Mouse (Mus musculus) G1E-ER4 (cell line): ENCODE measurements around the gene Olfr56. TPM values are rescaled to one million over a fixed set of nuclear protein-coding genes. Genes with fewer than 3 reads are reported as not detected.

Experiments
- GATA1 ChIP-seq: IDR thresholded peaks from one replicate; pipeline ENCODE4 v1.8.0; 2012; ENCODE audit warnings: low read length, inconsistent platforms
- polyA plus RNA-seq: library from polyadenylated mRNA; stranded (reverse); fragments of >175 nt; gene quantifications from 2 replicates; pipeline ENCODE4 v1.2.3, GENCODE M21; 2012

The Olfr56 gene
- polyA plus RNA-seq, 1 experiment: 0.03 TPM

DNA sequence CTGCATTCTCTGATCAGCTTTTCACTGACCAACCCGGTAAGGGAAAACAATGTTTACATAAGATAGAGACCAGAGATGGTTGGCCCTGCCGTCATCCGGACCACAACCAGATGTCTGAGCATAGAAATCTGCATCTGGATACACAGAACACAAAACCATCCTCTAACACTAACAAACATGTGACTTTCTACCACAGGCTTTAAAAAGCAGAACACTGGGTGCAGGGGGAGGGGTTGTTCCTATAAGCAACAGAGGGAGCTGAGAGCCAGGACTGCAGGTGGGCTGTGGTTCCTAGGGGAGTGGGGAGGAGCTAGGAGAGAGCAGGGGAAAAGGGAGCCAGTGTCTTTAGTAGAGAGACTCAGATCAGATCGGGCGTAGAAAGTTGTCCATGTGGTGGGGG lies 122.8 kb downstream of the Olfr56 start:
- no peak for TF ChIP-seq GATA1

DNA sequence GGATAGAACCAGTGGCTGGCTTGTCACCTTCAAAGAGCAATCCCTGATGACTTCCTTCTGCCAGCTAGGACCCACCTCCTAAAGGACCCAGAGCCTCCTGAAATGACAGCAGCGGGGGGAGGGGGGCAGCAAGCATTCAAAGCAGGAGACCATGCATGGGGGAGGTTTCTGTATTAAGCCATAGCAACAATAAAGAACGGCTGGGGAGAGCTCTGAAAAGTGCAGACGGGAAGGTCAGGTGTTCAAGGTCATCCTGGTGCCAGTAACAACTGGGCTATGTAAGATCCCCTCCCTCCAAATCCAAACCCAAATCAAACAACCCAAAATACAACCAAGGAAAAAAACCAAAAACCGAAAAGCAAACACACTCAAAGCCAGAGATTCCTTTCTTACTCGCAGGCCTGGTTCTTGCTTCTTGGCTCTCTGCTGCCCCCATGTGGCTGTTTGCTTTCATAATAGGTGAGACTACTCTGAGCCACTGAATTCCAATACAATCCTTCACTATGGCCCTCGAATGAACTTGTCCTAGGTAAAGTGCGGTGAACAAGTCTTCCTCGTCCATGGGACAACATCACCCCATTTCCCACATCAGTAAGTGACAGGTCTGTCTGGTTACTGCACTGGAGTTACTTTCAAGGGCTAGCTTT lies 124.5 kb downstream of the Olfr56 start:
- TF ChIP-seq GATA1: no peak

DNA sequence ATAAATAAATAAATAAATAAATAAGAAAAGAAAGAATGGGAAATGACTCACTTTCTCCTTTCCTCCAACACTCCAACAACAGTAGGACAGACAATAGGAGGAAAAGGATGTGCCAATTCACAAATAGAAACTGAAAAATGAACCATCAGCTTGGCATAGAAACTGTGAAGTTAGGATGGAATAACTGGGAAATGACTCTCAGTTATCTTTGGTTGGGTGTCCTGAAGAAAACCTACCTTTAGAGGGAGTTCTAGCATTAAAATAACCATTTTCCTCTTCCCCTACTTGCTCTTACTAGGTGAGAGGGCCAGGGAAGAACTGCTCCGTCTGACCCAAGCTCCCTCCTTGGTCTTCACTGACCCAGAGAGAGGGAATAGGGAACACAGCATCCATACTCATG lies 127.1 kb downstream of the Olfr56 start:
- no peak for TF ChIP-seq GATA1

DNA sequence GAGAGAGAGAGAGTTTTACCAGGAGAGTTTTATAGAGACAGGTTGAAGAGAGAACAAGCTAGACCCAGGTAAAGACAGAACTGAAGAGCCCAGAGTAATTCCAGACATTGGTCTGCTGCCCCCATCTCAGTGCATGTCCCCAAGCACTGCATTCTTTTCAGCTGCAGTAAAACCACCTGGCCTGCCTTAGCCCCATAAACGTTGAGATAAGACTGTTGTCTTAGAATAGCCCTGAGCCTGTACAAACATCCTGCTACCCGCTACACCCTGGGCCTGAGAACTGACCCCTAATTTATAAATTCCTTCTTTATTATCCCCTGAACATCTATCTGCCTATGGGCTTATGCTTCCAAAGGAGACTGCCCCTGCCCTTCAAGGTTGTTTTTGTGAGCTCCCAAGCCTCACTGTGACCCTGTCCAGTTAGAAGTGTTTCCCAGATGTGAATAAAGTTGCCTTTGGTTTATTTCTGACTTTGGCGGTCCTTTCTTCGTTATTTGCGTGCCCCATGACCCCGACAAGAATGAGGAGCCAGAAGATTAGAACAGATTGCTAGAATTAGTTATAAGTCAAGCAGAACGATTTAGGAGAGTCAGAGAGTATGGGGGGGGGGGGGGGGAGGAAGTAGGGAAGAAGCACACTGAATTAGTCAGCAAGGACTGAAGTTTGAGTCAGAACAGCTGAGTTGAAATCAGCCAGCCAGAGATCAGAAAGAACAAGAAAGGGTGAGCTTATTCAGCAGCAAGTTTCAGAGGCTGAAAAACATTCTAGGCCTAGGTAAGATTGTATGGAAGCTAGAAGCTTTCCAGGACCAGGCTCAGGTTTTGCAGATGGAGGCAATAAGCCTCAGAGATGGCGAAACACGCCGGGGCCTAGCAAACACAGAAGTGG lies 129.2 kb downstream of the Olfr56 start:
- no peak for TF ChIP-seq GATA1

DNA sequence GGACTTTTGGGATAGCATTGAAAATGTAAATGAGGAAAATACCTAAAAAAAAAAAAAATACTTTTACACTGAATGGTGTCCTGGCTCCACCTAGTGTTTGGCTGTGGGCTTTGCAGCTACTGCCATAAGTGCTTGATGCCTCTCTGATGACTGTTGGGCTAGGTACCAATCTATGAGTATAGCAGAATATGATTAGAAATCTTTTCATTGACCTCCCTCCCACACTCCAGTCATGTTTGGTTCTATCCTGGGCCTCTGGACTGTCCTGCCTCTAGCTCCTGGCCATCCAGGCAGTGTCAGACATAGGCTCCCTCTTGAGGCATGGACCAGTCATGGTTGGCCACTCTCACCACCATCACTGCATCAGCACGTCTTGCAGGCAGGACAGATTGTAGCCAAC lies 130.1 kb downstream of the Olfr56 start:
- no peak for TF ChIP-seq GATA1

DNA sequence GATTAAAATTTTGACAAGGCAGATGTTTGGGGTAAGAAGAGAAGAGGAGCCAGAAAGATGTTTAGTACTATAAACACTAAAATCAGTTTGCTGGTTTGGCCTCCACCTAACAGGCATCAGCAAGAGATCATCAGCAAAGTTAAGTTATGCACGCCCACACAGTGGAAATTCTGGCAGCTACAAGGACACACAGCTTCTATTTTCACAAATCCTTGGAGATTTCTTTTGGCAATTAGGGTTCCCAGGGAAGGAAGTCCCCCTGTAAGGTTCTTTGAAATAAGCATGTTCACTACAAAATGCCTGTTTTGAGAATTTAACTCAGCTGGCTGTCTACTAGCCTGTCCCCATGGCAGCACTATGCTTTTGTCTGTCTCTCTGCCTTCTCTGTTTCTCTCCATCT lies 132.3 kb downstream of the Olfr56 start:
- no peak for TF ChIP-seq GATA1

DNA sequence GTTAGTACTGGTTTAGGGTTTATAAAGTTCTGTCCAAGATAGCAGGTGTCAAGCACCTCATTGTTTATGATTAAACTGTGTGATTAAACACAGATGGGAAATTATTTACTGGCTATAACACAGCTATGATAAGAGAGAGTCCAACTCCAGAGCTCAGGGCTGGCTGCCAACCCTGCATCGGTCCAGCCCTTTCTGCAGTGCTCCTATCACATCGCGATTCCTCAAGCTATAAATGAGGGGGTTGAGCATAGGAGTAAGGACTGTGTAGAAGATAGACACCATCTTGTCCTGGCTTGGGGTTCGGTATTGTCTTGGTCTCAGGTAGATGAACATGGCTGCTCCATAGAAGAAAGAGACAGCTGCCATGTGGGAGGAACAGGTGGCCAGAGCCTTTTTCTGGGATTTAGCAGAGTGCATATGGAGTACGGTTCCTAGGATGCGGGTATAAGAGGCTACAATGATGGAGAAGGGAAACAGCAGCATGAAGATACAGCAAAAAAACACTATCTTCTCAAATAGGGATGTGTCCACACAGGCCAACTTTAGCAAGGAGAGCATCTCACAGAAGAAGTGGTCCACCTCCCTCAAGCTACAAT lies 134.0 kb downstream of the Olfr56 start:
- TF ChIP-seq GATA1: no peak

DNA sequence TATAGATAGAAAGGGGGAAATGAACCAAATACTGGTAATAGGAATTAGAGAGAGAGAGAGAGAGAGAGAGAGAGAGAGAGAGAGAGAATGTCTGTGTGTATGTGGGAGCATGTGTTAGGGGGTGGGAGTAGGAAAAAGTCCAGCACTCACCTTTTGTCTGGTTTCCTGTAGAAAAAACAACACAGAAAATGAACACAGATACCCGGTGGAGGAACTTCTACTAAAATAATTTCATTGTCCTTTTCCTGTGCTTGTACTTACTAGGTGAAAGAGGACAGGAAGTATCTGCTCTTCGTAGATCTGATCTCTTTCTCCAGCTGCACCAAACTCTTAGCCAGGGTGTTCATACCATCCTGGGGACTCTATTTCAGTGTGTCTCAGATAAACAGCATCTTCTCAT lies 135.5 kb downstream of the Olfr56 start:
- TF ChIP-seq GATA1: no peak

DNA sequence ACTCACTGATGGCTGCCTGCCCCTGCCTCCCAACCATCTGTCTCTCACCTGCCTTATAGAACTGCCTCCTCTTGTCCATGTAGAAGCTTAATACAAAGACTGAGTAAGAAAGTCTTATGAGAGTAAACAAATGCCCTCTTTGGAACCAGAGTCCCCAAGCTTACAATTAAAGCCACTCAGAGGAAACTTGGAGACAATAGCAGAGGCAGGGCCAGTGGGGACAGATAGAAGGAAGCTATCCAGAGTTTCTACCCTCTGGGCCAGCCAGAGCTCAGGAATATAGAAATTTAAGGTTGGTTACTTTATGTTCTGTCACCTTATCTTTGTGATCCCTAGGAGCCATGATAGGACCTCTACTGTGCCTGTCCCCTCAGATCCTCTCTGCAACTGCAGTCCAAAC lies 136.1 kb downstream of the Olfr56 start, which contains the start of gene Olfr1396:
Olfr1396 (minus strand) TSS at position 101 of the 400 bp plus-strand sequence.
- TF ChIP-seq GATA1: no peak

DNA sequence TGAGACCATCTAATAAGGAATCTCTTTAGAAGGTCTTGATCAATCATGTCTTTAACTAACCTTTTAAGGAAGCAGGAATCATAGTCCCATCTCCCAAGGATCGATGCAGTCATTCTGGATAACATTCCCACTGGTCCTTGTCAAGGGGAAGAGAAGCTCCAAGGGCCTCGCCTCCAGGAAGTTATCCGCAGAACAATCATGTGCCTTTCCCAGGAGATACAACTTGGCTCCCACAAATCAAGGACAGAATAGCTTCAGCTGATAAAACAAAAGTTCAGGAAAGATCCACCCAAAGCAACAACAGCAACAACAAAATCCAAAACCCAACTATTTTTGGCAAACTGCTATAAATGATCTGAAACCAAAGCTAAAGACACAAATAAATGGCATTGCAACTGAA lies 140.9 kb downstream of the Olfr56 start:
- no peak for TF ChIP-seq GATA1

DNA sequence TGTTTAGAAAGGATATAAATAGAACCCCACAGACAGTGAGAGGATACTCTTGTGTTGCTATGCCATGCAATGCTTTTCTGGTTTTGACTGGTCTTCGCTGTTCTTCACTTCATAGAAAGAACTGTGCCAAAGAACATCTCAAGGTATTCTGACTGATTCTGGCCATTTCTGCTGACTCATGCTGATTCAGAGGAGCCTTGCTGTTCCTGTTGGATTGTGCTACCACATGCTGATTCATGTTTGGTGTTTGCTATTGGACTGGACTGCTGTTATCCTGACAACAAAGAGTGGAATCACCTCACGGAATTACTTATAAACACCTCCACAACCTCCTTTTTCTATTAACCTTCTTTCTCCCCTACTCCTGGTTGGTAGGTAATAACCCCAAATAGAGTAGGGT lies 145.5 kb downstream of the Olfr56 start:
- no peak for TF ChIP-seq GATA1

DNA sequence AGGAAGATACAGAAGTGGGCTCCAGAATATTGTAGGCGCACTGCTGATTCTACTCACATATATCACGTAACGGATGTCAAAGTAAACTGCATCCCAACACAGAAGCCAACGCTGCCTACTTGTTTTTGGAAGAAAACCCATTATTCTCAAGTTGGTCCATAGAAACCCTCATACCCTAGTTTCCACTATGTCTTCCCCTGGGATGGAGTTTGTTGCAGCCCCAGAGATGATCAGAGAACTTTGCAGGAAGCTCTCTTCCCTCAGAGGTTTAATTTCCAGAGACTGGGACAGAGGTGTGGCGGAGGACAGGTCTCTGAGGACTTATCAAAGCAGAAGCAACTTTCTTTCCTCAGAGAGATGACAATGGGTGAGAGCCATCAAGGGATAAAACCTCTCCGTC lies 163.3 kb downstream of the Olfr56 start, which contains the start of gene Olfr1395:
Olfr1395 (plus strand) TSS at position 301 of the 400 bp plus-strand sequence.
- no peak for TF ChIP-seq GATA1

DNA sequence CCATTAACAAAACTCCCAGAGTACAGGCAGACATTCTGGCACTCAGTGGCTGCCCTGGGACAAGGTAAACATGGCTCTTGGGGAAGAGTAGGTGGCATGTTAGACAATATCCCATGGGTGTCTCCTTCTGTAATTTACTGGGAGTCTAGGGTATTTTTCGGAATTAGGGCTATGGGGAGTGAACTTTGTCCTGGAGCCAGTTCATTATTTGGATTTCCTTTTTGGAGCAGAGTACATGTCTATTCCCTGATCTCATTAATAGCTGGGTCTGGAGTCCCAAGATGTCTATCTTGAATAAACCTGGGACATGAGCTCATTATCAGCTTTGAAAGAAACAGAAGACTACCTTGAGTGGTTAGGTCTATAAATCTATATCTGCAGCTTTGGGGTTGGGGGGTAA lies 175.4 kb downstream of the Olfr56 start, which contains the start of gene Olfr1394:
Olfr1394 (plus strand) TSS at position 301 of the 400 bp plus-strand sequence.
- TF ChIP-seq GATA1: no peak

DNA sequence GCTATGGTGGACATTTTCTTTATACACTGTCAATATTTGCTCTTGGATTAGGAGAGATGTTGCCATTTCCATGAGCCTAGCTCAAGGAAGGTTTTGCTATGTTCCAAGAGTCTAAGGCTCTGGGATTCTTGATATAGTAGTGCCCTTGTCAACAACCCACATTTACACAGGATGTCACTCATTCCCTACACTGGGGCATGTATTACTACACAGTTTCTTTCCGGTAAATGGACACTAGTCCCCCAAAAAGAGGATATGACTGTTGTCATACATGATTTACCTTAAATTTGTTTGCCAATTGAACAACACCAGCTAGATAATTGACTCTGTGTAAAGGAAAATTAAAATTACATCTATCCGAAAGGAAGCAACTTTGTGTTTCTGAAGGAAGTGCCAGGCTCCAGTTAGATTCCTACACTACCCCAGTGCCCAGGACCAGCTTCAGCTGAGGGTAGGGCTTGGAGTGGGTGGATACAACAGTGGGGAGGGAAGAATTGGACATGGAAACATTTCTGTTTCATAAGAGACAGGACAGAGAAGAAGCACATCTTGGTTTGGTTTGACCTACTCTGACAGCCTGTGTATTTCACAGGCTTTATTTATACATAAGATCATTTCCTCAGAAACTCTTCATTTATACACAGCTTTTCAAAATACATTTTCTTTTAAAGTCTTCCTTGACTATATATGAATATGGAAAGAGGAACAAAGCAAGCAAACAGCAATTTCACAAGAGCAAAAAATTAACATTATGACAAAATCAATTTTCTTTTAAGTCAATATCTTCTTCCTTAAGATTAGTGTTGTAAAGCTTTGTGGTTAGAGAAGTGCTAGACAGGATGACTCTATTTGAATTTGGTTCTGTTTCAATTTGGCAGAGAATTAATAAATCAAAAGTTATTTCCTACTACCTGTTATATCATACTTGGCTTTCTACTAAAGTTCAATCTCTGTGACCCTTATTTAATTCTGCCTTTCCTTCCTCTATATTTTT lies 178.4 kb downstream of the Olfr56 start:
- no peak for TF ChIP-seq GATA1
